Mouse (Mus musculus) myocyte (in vitro differentiated cells): ENCODE results near the gene 6430571L13Rik.

Experiments
- E2F4 ChIP-seq: IDR thresholded peaks from one replicate; pipeline ENCODE4 v1.6.1; 2011; ENCODE audit warnings: mild to moderate bottlenecking, control low read depth, moderate library complexity; ENCODE audit not compliant: insufficient read depth
- MAX ChIP-seq: IDR thresholded peaks from one replicate; pipeline ENCODE4 v1.6.1; 2011; ENCODE audit warnings: low read depth, mild to moderate bottlenecking, control low read depth
- MYOD1 ChIP-seq, 3 experiments: IDR thresholded peaks; one replicate each; pipeline ENCODE4 v1.6.1; 2011; ENCODE audit warnings: control low read depth in 2 of 3, low read depth in 2 of 3, mild to moderate bottlenecking in 2 of 3, moderate library complexity in 1 of 3; ENCODE audit not compliant: insufficient read length in 2 of 3, control insufficient read depth in 1 of 3
- MYOG ChIP-seq, 3 experiments: IDR thresholded peaks; one replicate each; pipeline ENCODE4 v1.6.1; 2011; ENCODE audit warnings: control low read depth in 2 of 3, low read depth in 2 of 3, mild to moderate bottlenecking in 2 of 3; ENCODE audit not compliant: insufficient read length in 2 of 3, control insufficient read depth in 1 of 3, insufficient read depth in 1 of 3
- POLR2A ChIP-seq: IDR thresholded peaks from one replicate; pipeline ENCODE4 v1.6.1; 2011; ENCODE audit warnings: low read depth, mild to moderate bottlenecking, control low read depth, moderate library complexity; ENCODE audit not compliant: insufficient read length
- POLR2AphosphoS2 ChIP-seq: IDR thresholded peaks from one replicate; pipeline ENCODE4 v1.6.1; 2011; ENCODE audit warnings: low read depth, control low read depth; ENCODE audit not compliant: insufficient read length
- REST ChIP-seq: IDR thresholded peaks from one replicate; pipeline ENCODE4 v1.6.1; 2011; ENCODE audit warnings: mild to moderate bottlenecking, control low read depth, moderate library complexity; ENCODE audit not compliant: insufficient read depth, insufficient read length
- SRF ChIP-seq: IDR thresholded peaks from one replicate; pipeline ENCODE4 v1.6.1; 2011; ENCODE audit warnings: low read depth; ENCODE audit not compliant: control insufficient read depth, insufficient read length
- USF1 ChIP-seq: IDR thresholded peaks from one replicate; pipeline ENCODE4 v1.6.1; 2011; ENCODE audit warnings: low read depth, mild to moderate bottlenecking, control low read depth, moderate library complexity

- no peak for TF ChIP-seq POLR2A
- TF ChIP-seq USF1 = no peak
- TF ChIP-seq POLR2AphosphoS2 = no peak
- TF ChIP-seq MYOG (IDR thresholded peaks at IDR 0.05; ENCODE audit: control insufficient read depth in 1 of 3, insufficient read depth in 1 of 3, insufficient read length in 2 of 3, low read depth in 2 of 3) = no peak
- TF ChIP-seq MYOD1 (IDR thresholded peaks at IDR 0.05; ENCODE audit: control insufficient read depth in 1 of 3, insufficient read length in 2 of 3, low read depth in 2 of 3) = no peak
- no peak for TF ChIP-seq MAX
- TF ChIP-seq E2F4 = no peak
- TF ChIP-seq SRF = no peak
- TF ChIP-seq REST = no peak
Observed at GRCm38 (mm10) chr9:107301554-107302331, 38.7 kb upstream of the 6430571L13Rik start.
